Mouse (Mus musculus) erythroblast, embryonic 14.5 days (primary cell): ENCODE results near the gene Cpt1a.

Source experiments
- GATA1 ChIP-seq: IDR thresholded peaks from 2 replicates; pipeline ENCODE4 v1.6.1; 2012; ENCODE audit warnings: low read length, inconsistent platforms, mixed read lengths
- TAL1 ChIP-seq: IDR thresholded peaks from 3 replicates; pipeline ENCODE4 v1.6.1; 2012; ENCODE audit warnings: low read length, inconsistent platforms, mixed read lengths

DNA sequence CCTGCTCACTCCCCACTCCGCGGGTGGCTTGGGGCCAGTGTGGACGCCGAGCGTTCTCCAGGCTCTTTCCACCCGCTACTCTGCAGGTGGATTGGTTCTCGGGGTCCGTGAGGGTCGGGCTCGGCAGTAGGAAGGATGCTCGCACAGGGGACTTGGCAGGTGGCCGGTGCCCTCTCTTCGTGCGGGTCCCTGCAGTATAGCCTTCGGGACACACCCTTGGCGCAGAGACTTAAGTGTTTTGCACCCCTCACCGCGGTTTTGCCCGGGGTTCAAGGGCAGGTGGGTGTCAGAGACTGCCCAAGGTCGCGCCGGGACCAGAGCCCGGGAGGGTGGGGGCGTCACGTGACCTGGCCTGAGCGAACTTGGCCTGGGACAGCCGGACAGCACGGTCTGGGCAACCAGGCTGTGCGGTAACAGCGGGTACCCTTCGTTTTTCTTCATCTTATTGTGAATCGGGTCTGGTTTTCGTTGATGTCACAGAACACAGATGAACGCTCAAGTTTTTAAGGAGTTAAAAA lies 1.7 kb downstream of the Cpt1a start:
- no peak for TF ChIP-seq GATA1
- no peak for TF ChIP-seq TAL1
